Mouse (Mus musculus) neural tube, embryonic 13.5 days (tissue): ENCODE measurements at regions not wholly inside any gene's neighbourhood (a gene's known extent, or its start where the extent isn't known, plus 50 kb on each side); places are given as distances from the start of the nearest gene placed in this dataset.

Experiments
- ATAC-seq: fragments of 200-750 bp; cut with Nextera tagmentation; 2 replicates; pipeline ENCODE4 v1.8.0; 2017; ENCODE audit warnings: low read depth, mild to moderate bottlenecking, moderate TSS enrichment, moderate library complexity
- H3K27ac ChIP-seq: fragments of 300-500 bp; sonication (generic); replicated peaks from 2 replicates; pipeline ENCODE4 v1.5.1; 2015; ENCODE audit warnings: moderate library complexity, mild to moderate bottlenecking, inconsistent platforms
- H3K27me3 ChIP-seq: fragments of 300-500 bp; sonication (generic); 2 replicates; pipeline ENCODE4 v1.6.1; 2015; ENCODE audit warnings: mild to moderate bottlenecking, inconsistent platforms
- H3K36me3 ChIP-seq: fragments of 300-500 bp; sonication (generic); 2 replicates; pipeline ENCODE4 v1.6.1; 2015; ENCODE audit warnings: mild to moderate bottlenecking, inconsistent platforms
- H3K4me1 ChIP-seq: fragments of 300-500 bp; sonication (generic); replicated peaks from 2 replicates; pipeline ENCODE4 v1.6.1; 2015; ENCODE audit warnings: inconsistent platforms
- H3K4me2 ChIP-seq: fragments of 300-500 bp; sonication (generic); 2 replicates; pipeline ENCODE4 v1.6.1; 2015; ENCODE audit warnings: inconsistent platforms, mild to moderate bottlenecking, moderate library complexity
- H3K4me3 ChIP-seq: fragments of 300-500 bp; sonication (generic); 2 replicates; pipeline ENCODE4 v1.5.1; 2015; ENCODE audit warnings: mild to moderate bottlenecking, inconsistent platforms
- H3K9ac ChIP-seq: fragments of 300-500 bp; sonication (generic); 2 replicates; pipeline ENCODE4 v1.6.1; 2015; ENCODE audit warnings: moderate library complexity, mild to moderate bottlenecking, inconsistent platforms
- H3K9me3 ChIP-seq: fragments of 300-500 bp; sonication (generic); 2 replicates; pipeline ENCODE4 v1.6.1; 2016; ENCODE audit warnings: inconsistent platforms
- WGBS: fragments of 180-500 bp; shearing (Covaris S2); methylation state at CpG from one replicate; pipeline ENCODE4 v1.1.7; 2015; 5-methylcytosine and 5-hydroxymethylcytosine counted together

DNA sequence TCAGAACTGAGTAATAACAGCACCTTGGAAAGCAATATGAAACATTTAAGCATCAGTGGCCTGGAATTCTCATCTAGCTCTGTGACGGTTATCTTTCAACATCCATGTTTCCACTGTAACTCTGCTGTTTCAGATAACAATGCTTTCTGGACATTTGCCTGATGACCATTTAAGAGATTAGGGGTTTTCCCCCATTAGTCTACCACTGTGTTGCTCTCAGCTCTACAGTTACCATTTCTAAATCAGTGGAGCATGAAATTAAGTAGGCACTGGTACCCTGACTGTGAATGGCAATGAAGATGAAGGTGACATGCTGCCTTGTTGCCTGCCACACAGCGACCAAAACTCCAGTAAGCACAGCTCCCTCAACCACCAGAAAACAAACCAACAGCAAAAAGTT is 70.7 kb upstream of the Myo3a start:
- Histone ChIP-seq H3K9ac (no peak overlapping the region), H3K27ac (no peak overlapping the region), H3K4me2 (no peak overlapping the region), H3K9me3 (no peaks in the 10 kb centered on the region), H3K4me3 (no peak overlapping the region), H3K27me3 (no peaks in the 10 kb centered on the region), H3K36me3 (no peaks in the 10 kb centered on the region), H3K4me1 (0 out of 2 replicates have a peak, but pooled peaks cover 3% of the 10 kb centered on the region)
- peak; percentile 61; the same call in 1 of the 2 replicates for ATAC-seq
- WGBS = 49% methylated on average over 2 of the region's 2 CpGs

DNA sequence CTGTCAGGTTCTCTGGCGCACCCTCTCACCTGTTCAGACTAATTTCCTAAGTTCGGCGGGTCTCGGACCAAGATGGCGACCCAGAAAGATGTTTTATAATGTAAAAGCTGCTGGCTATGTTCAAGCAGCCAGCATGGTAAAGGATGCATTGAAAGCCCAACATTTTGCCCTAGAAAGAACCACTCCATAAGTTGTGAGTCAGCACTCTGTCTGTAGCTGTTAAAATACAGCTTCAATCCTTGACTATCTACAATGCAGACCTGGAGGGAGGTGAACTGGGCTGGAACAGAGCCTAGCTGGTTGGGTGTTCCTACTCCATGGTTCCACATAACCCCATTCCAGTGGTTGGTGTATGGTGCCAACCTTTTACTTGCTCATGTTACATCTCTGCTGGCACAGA is 61.9 kb upstream of the Myo3a start:
- WGBS = 91% methylated on average over 5 of the region's 5 CpGs
- no peak overlapping the region for H3K9ac ChIP-seq
- no peak overlapping the region for H3K4me2 ChIP-seq
- H3K27me3 ChIP-seq = no peaks in the 10 kb centered on the region
- no peak overlapping the region for H3K27ac ChIP-seq
- H3K9me3 ChIP-seq = no peaks in the 10 kb centered on the region
- H3K4me3 ChIP-seq = no peak overlapping the region
- H3K4me1 ChIP-seq = no peaks in the 10 kb centered on the region
- ATAC-seq = no peak
- H3K36me3 ChIP-seq = no peaks in the 10 kb centered on the region

- ATAC-seq = no peak
These were observed 61.4 kb upstream of the Myo3a start for GRCm38 (mm10) chr2:22165919-22166318.

More at GRCm38 (mm10) chr2:22165919-22166318, 61.4 kb upstream of the Myo3a start:
- H3K27me3 ChIP-seq = no peaks in the 10 kb centered on the region
- H3K4me3 ChIP-seq = no peak overlapping the region
- H3K9ac ChIP-seq = no peak overlapping the region
- H3K36me3 ChIP-seq = no peaks in the 10 kb centered on the region
- H3K9me3 ChIP-seq = no peaks in the 10 kb centered on the region
- no peaks in the 10 kb centered on the region for H3K4me1 ChIP-seq
- no peak overlapping the region for H3K4me2 ChIP-seq
- no peak overlapping the region for H3K27ac ChIP-seq
